Mouse (Mus musculus) limb, embryonic 15.5 days (tissue): ENCODE measurements around the gene Megf11. TPM values are rescaled to one million over a fixed set of nuclear protein-coding genes. Genes with fewer than 3 reads are reported as not detected.

ENCODE experiments used
- ATAC-seq: fragments of 200-750 bp; cut with Nextera tagmentation; 2 replicates; pipeline ENCODE4 v1.8.0; 2017; ENCODE audit warnings: low read depth, moderate TSS enrichment; ENCODE audit not compliant: insufficient number of reproducible peaks, low FRiP score, low TSS enrichment
- H3K27ac ChIP-seq: fragments of 300-500 bp; sonication (generic); 2 replicates; pipeline ENCODE4 v1.5.1; 2015; ENCODE audit warnings: moderate library complexity, mild to moderate bottlenecking, inconsistent platforms
- H3K27me3 ChIP-seq: fragments of 300-500 bp; sonication (generic); 2 replicates; pipeline ENCODE4 v1.6.1; 2015; ENCODE audit warnings: inconsistent platforms
- H3K36me3 ChIP-seq: fragments of 300-500 bp; sonication (generic); 2 replicates; pipeline ENCODE4 v1.6.1; 2015; ENCODE audit warnings: inconsistent platforms
- H3K4me1 ChIP-seq: fragments of 300-500 bp; sonication (generic); 2 replicates; pipeline ENCODE4 v1.6.1; 2015; ENCODE audit warnings: inconsistent platforms
- H3K4me2 ChIP-seq: fragments of 300-500 bp; sonication (generic); 2 replicates; pipeline ENCODE4 v1.6.1; 2015; ENCODE audit warnings: mild to moderate bottlenecking, inconsistent platforms
- H3K4me3 ChIP-seq: fragments of 300-500 bp; sonication (generic); 2 replicates; pipeline ENCODE4 v1.5.1; 2015; ENCODE audit warnings: mild to moderate bottlenecking, inconsistent platforms
- H3K9ac ChIP-seq: fragments of 300-500 bp; sonication (generic); 2 replicates; pipeline ENCODE4 v1.6.1; 2015; ENCODE audit warnings: inconsistent platforms
- H3K9me3 ChIP-seq: fragments of 300-500 bp; sonication (generic); 2 replicates; pipeline ENCODE4 v1.6.1; 2016; ENCODE audit warnings: inconsistent platforms
- WGBS: fragments of 180-500 bp; shearing (Covaris S2); methylation state at CpG from one replicate; pipeline ENCODE4 v1.1.7; 2015; 5-methylcytosine and 5-hydroxymethylcytosine counted together
- polyA plus RNA-seq: library from polyadenylated mRNA; unstranded; fragments of >200 nt; fragmentation: Nextera tagmentation; extraction: Ambion mirVana; gene quantifications from 2 replicates; pipeline ENCODE4 v1.2.1, GENCODE M21; 2015

Gene Megf11
- polyA plus RNA-seq, 1 experiment from 2014 or later: 0.83 TPM

- H3K9ac ChIP-seq: no peak overlapping the region
- no peak overlapping the region for H3K4me2 ChIP-seq
- no peaks in the 10 kb centered on the region for H3K36me3 ChIP-seq
- WGBS: 30% methylated on average over 15 of the region's 15 CpGs
- H3K27me3 ChIP-seq: no peaks in the 10 kb centered on the region
- no peak overlapping the region for H3K4me3 ChIP-seq
- no peak overlapping the region for H3K27ac ChIP-seq
- peaks cover 7% of the 10 kb centered on the region; the same call in 1 of the 2 replicates for H3K4me1 ChIP-seq
- ATAC-seq: no peak
- H3K9me3 ChIP-seq: no peaks in the 10 kb centered on the region
These were observed 148.2 kb downstream of the Megf11 start for GRCm38 (mm10) chr9:64533488-64534119.

- Histone ChIP-seq H3K36me3 (no peaks in the 10 kb centered on the region), H3K9me3 (no peaks in the 10 kb centered on the region), H3K4me2 (no peak overlapping the region), H3K4me3 (no peak overlapping the region), H3K27me3 (no peaks in the 10 kb centered on the region), H3K9ac (no peak overlapping the region), H3K4me1 (peaks cover 7% of the 10 kb centered on the region; the same call in 1 of the 2 replicates), H3K27ac (no peak overlapping the region)
- ATAC-seq: no peak
- WGBS: 79% methylated on average over 6 of the region's 6 CpGs
These were observed 148.9 kb downstream of the Megf11 start for GRCm38 (mm10) chr9:64534313-64534712.

DNA sequence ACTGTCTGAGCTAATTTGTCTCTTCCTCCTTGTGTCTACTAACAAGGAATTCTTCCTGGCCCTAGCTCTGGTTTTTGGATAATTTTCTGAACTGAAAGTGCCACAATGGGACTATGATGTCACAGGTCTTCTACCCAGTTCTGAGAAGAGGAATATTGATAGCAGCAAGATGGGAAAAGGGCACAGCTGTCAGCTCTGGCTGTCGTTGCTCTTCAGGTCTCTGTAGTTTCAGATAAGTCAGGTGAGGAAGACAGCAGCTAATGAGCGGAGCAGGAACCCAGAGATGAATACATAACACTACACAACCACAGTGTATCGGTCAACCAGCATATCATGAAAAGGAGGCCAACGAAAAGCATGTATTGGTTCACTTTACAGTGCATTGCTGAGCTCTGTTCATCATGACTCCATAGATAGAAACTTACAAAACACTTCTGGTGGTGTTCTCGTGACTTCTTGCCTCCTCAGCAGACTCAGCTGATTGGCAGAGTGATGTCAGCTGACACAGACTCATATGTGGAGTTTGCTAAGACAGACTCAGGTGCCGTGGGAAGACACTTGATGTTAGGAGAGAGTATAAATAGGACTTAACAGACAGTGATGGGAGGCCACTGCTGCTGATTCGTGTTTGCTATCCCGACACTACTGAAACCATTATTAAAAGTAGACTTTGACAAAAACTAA lies 149.6 kb downstream of the Megf11 start:
- Histone ChIP-seq H3K27me3 (no peaks in the 10 kb centered on the region), H3K9ac (no peak overlapping the region), H3K9me3 (no peaks in the 10 kb centered on the region), H3K4me2 (no peak overlapping the region), H3K27ac (no peak overlapping the region), H3K4me3 (no peak overlapping the region), H3K4me1 (peaks cover 7% of the 10 kb centered on the region; the same call in 1 of the 2 replicates), H3K36me3 (no peaks in the 10 kb centered on the region)
- WGBS: 82% methylated on average over 8 of the region's 8 CpGs
- ATAC-seq: no peak

DNA sequence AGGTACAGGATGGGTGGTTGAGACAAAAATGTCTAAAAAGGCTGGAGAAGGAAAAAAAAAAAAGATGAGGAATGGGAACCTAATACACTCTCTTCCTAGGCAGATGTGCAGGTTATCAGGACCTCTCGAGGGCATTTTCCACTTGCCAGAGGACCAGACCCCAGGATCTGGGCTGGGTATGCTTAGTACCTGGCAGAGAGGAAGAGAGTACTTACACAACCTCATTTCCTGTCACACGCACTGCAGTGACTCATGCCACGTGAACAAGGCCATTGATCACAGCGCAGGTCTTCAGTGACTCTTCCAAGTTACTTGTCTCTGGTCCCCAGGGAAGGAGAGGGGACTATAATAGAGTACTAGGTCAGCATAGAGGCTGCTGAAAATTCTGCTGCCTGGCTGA lies 152.4 kb downstream of the Megf11 start:
- H3K4me3 ChIP-seq: no peak overlapping the region
- H3K9ac ChIP-seq: no peak overlapping the region
- H3K36me3 ChIP-seq: no peaks in the 10 kb centered on the region
- no peaks in the 10 kb centered on the region for H3K9me3 ChIP-seq
- H3K4me2 ChIP-seq: no peak overlapping the region
- H3K27me3 ChIP-seq: 0 out of 2 replicates have a peak, but pooled peaks cover 1% of the 10 kb centered on the region
- peaks cover 7% of the 10 kb centered on the region; the same call in 1 of the 2 replicates for H3K4me1 ChIP-seq
- H3K27ac ChIP-seq: no peak overlapping the region
- no peak for ATAC-seq
- WGBS: 58% methylated on average over 4 of the region's 4 CpGs

- H3K27me3 ChIP-seq: 0 out of 2 replicates have a peak, but pooled peaks cover 2% of the 10 kb centered on the region
- no peak overlapping the region for H3K27ac ChIP-seq
- H3K9ac ChIP-seq: no peak overlapping the region
- 70% methylated on average over 4 of the region's 4 CpGs for WGBS
- H3K4me2 ChIP-seq: no peak overlapping the region
- H3K4me3 ChIP-seq: no peak overlapping the region
- H3K4me1 ChIP-seq: no peaks in the 10 kb centered on the region
- H3K9me3 ChIP-seq: no peaks in the 10 kb centered on the region
- no peak for ATAC-seq
- H3K36me3 ChIP-seq: no peaks in the 10 kb centered on the region
These were observed 156.8 kb downstream of the Megf11 start for GRCm38 (mm10) chr9:64542246-64542645.

DNA sequence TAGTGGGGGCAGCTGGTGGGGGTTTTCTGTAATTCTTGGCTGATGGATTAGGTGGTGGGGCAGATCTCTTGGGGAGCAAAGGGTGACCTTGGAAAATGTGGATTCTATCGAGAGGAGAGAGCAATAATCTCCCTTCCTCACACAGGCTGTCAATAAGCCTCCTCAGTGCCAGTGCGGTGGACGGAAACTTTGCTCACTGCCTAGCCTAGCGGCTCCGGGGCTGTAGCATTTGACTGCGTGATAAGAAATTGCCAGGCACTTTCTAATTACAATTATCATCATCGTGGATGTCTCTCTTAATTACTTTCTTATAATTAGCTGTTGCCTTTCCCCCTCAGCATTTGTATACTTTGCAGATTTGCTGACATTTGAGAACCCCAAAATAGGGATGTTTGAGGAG lies 157.7 kb downstream of the Megf11 start:
- H3K4me1 ChIP-seq: no peaks in the 10 kb centered on the region
- no peaks in the 10 kb centered on the region for H3K36me3 ChIP-seq
- H3K4me2 ChIP-seq: no peak overlapping the region
- 0 out of 2 replicates have a peak, but pooled peaks cover 2% of the 10 kb centered on the region for H3K27me3 ChIP-seq
- H3K9me3 ChIP-seq: no peaks in the 10 kb centered on the region
- no peak overlapping the region for H3K27ac ChIP-seq
- ATAC-seq: no peak
- WGBS: 20% methylated on average over 7 of the region's 7 CpGs
- no peak overlapping the region for H3K4me3 ChIP-seq
- no peak overlapping the region for H3K9ac ChIP-seq

GRCm38 (mm10) chr9:64546344-64546991 lies 161.0 kb downstream of the Megf11 start:
- no peak overlapping the region for H3K27ac ChIP-seq
- WGBS: 53% methylated on average over 7 of the region's 7 CpGs
- no peak for ATAC-seq

GRCm38 (mm10) chr9:64548332-64548731 lies 162.9 kb downstream of the Megf11 start:
- Histone ChIP-seq H3K27me3 (no peaks in the 10 kb centered on the region), H3K9me3 (no peaks in the 10 kb centered on the region), H3K4me1 (peaks cover 10% of the 10 kb centered on the region), H3K4me3 (no peak overlapping the region), H3K36me3 (no peaks in the 10 kb centered on the region), H3K27ac (no peak overlapping the region), H3K4me2 (no peak overlapping the region), H3K9ac (no peak overlapping the region)
- 79% methylated on average over 6 of the region's 6 CpGs for WGBS
- ATAC-seq: no peak

More at GRCm38 (mm10) chr9:64546344-64546991, 161.0 kb downstream of the Megf11 start:
- 0 out of 2 replicates have a peak, but pooled peaks cover 2% of the 10 kb centered on the region for H3K27me3 ChIP-seq
- H3K4me3 ChIP-seq: no peak overlapping the region
- H3K36me3 ChIP-seq: no peaks in the 10 kb centered on the region
- H3K9ac ChIP-seq: no peak overlapping the region
- H3K4me1 ChIP-seq: peaks cover 10% of the 10 kb centered on the region
- no peak overlapping the region for H3K4me2 ChIP-seq
- no peaks in the 10 kb centered on the region for H3K9me3 ChIP-seq

DNA sequence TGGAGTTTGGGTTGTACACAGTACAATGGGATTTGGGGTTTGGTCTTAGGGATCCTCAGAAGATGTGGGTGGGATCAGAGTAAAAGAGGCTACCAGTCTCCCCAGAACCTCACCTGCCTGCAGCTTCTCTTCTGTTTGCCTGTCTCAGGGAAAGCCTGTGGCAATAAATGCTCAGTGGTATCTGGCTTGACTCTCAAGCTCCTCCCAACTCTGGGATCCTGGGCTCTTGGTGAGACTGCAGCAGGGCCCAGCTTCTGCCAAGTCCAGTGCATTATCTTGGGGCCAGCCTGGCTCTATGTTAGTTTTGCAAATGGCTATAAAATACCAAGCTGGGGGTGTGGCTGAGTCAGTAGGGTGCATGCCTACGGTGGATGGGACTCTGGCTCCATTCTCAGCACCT lies 165.9 kb downstream of the Megf11 start:
- no peak overlapping the region for H3K4me2 ChIP-seq
- H3K9ac ChIP-seq: no peak overlapping the region
- H3K4me3 ChIP-seq: no peak overlapping the region
- no peaks in the 10 kb centered on the region for H3K27me3 ChIP-seq
- H3K36me3 ChIP-seq: no peaks in the 10 kb centered on the region
- 75% methylated on average over 1 of the region's 1 CpGs for WGBS
- peaks cover 10% of the 10 kb centered on the region for H3K4me1 ChIP-seq
- no peak for ATAC-seq
- H3K27ac ChIP-seq: no peak overlapping the region
- H3K9me3 ChIP-seq: no peaks in the 10 kb centered on the region

DNA sequence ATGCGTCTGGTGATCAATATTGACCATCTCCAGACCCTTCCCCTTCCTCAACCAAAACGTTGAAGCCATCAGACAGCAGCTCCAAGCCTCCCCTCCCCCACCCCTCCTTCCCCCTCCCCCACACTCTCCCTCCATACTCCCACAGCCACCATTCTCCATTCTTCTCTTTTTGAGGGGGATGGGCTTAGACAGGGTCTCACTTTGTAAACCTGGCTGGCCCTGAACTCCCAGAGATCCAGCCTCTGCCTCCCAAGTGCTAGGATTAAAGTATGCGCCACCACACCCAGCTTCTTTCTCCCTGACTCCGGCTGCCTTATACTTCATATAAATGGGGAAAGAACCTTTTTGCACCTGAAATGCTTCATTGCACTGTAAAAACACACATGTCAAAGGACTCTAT lies 166.6 kb downstream of the Megf11 start:
- Histone ChIP-seq H3K27me3 (no peaks in the 10 kb centered on the region), H3K9ac (no peak overlapping the region), H3K4me2 (no peak overlapping the region), H3K27ac (no peak overlapping the region), H3K4me1 (peaks cover 10% of the 10 kb centered on the region), H3K36me3 (no peaks in the 10 kb centered on the region), H3K9me3 (no peaks in the 10 kb centered on the region), H3K4me3 (no peak overlapping the region)
- WGBS: 66% methylated on average over 4 of the region's 4 CpGs
- ATAC-seq: no peak

DNA sequence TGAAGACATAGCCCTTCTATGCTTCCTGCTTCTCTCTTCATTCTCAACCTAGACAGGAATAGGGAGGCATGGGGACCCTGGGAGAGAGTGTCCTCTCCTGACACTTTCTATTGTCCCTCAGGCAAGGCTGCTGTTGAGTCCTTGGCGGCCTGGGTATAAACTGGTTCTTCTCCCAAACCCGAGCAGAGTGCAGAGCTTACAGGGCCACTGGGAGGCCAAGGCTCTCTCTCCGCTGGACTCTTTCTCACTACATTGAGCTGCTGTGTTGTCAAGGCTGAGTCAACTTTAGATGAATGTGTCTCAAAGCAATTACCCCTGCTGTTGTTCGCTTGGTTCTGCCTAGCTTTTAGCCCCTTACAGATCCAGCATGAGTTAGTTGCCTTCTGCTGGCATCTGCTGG lies 168.0 kb downstream of the Megf11 start:
- Histone ChIP-seq H3K27me3 (no peaks in the 10 kb centered on the region), H3K4me2 (no peak overlapping the region), H3K27ac (no peak overlapping the region), H3K4me3 (no peak overlapping the region), H3K9me3 (no peaks in the 10 kb centered on the region), H3K36me3 (no peaks in the 10 kb centered on the region), H3K4me1 (peaks cover 10% of the 10 kb centered on the region), H3K9ac (no peak overlapping the region)
- WGBS: 68% methylated on average over 4 of the region's 4 CpGs
- ATAC-seq: no peak

DNA sequence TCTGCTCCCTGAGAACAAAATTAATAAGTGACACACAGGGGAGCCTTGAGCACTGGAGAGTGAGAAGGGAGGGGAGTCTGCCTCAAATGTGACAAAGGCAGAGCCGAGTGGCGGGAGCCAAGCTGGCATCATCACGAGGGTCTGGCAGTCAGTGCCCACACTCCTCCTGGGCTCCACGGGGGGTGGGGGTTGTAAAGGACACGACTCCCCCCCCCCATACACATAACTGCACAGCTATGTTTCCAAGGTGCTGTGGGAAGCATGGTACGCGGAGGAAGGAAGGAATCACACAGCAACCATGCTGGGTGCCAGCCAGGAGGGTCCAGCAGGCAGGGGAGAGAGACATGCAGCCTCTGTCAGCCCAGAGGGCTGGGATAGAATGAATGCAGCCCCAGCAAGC lies 170.2 kb downstream of the Megf11 start:
- no peaks in the 10 kb centered on the region for H3K9me3 ChIP-seq
- H3K4me1 ChIP-seq: peaks cover 5% of the 10 kb centered on the region; the same call in 1 of the 2 replicates
- H3K9ac ChIP-seq: no peak overlapping the region
- H3K36me3 ChIP-seq: no peaks in the 10 kb centered on the region
- no peak for ATAC-seq
- H3K4me2 ChIP-seq: no peak overlapping the region
- WGBS: 57% methylated on average over 7 of the region's 7 CpGs
- H3K27me3 ChIP-seq: no peaks in the 10 kb centered on the region
- H3K27ac ChIP-seq: no peak overlapping the region
- H3K4me3 ChIP-seq: no peak overlapping the region
